Mouse (Mus musculus) megakaryocyte, embryonic 14.5 days (primary cell): Measurements from ENCODE around the gene Emc10.

ENCODE experiments used
- FLI1 ChIP-seq: IDR thresholded peaks from 2 replicates; pipeline ENCODE4 v1.6.1; 2012; ENCODE audit warnings: low read length, inconsistent platforms, mixed read lengths
- GATA1 ChIP-seq: IDR thresholded peaks from 3 replicates; pipeline ENCODE4 v1.6.1; 2012; ENCODE audit warnings: mixed read lengths, low read length, inconsistent platforms, borderline replicate concordance

DNA sequence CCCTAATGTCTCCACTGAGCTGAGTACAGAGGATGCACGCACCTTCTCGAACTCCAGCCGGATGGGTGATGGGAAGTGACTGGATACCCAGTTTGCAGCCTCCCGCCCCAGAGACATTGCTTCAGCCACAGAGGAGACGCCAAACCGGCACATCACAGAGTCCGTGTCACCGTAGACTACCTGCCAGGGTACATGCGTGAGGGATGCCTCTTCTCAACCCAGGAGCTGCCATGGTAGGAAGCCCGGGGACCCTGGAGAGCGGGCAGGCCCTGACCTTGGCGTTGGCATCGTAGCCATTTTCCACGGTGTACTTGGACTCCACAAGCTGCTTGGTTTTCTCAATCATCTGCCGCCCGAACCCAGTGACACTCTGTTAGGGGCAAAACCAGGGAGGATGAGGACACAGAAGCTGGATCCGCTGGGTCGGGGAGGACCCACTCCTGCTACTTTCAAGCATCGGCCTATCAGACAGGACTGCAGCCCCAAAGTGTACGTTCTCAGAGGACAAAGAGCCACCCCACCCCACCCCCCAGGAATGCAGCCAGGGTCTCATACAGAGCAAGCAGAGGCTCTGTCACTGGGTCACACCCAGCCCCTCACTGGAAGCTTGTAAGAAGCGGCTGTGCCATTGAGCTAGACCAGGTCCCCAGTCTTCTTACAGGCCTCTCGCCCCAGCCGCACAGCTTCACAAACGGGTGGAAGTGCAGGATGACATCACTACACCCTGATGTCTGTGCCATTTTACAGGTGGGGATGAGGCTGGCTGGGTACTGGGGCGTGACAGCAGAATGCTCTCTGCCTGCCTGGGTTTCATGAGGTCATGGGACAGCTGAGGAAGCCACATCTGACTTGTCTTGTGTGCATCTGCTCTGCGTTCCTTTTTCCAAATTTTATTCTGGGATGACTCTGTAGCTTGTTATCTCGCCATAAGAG is 39.6 kb upstream of the Emc10 start:
- TF ChIP-seq FLI1 (no peak), GATA1 (no peak)
